Mouse (Mus musculus) MEL (cell line): ENCODE data around the gene Efnb1. TPM values are rescaled to one million over a fixed set of nuclear protein-coding genes. Genes with fewer than 3 reads are reported as not detected.

Source experiments
- DNase-seq: peaks from one replicate; pipeline ENCODE4 v3.0.0; 2011; ENCODE audit warnings: low read depth, low spot score
- H3K27ac ChIP-seq: 2 replicates; pipeline ENCODE4 v1.5.1; 2012; ENCODE audit warnings: low read depth, mild to moderate bottlenecking, control low read depth, low read length, moderate library complexity; ENCODE audit not compliant: control insufficient read depth
- H3K27me3 ChIP-seq, 2 experiments: fragments of 150-350 bp in 1 of 2; sonication (generic) in 1 of 2; 2 replicates each; pipeline ENCODE4 v1.6.1; 2012; ENCODE audit warnings: low read length in 2 of 2, mild to moderate bottlenecking in 2 of 2, improper control_type of control experiment in 1 of 2, moderate library complexity in 1 of 2; ENCODE audit not compliant: insufficient read depth in 2 of 2, control insufficient read depth in 1 of 2
- H3K36me3 ChIP-seq, 2 experiments: 2 replicates each; pipeline ENCODE4 v1.6.1; 2012 to 2014; ENCODE audit warnings: low read length in 2 of 2, improper control_type of control experiment in 1 of 2, inconsistent platforms in 1 of 2, mild to moderate bottlenecking in 1 of 2; ENCODE audit not compliant: insufficient read depth in 2 of 2, control insufficient read depth in 1 of 2
- H3K4me1 ChIP-seq, 2 experiments: fragments of 150-350 bp in 1 of 2; sonication (generic) in 1 of 2; 2 replicates each; pipeline ENCODE4 v1.6.1; 2012; ENCODE audit warnings: low read length in 2 of 2, improper control_type of control experiment in 1 of 2, mild to moderate bottlenecking in 1 of 2; ENCODE audit not compliant: insufficient read depth in 2 of 2, control insufficient read depth in 1 of 2
- H3K4me3 ChIP-seq, 2 experiments: fragments of 150-350 bp in 1 of 2; sonication (generic) in 1 of 2; 2 replicates each; pipeline ENCODE4 v1.5.1; 2012; ENCODE audit warnings: low read depth in 2 of 2, low read length in 2 of 2, mild to moderate bottlenecking in 2 of 2, moderate library complexity in 2 of 2, control low read depth in 1 of 2, improper control_type of control experiment in 1 of 2; ENCODE audit not compliant: control insufficient read depth in 1 of 2, insufficient read depth in 1 of 2
- H3K79me2 ChIP-seq: 2 replicates; pipeline ENCODE4 v1.6.1; 2012; ENCODE audit warnings: mild to moderate bottlenecking, low read length, moderate library complexity; ENCODE audit not compliant: control insufficient read depth, poor library complexity, insufficient read depth
- H3K9ac ChIP-seq: 2 replicates; pipeline ENCODE4 v1.6.1; 2012; ENCODE audit warnings: low read depth, mild to moderate bottlenecking, control low read depth, low read length, moderate library complexity; ENCODE audit not compliant: control insufficient read depth, poor library complexity, severe bottlenecking
- H3K9me3 ChIP-seq: fragments of 150-350 bp; sonication (generic); replicated peaks from 2 replicates; pipeline ENCODE4 v1.6.1; 2012; ENCODE audit warnings: mild to moderate bottlenecking, low read length, improper control_type of control experiment, moderate library complexity; ENCODE audit not compliant: insufficient read depth
- BHLHE40 ChIP-seq: IDR thresholded peaks from 2 replicates; pipeline ENCODE4 v1.6.1; 2012; ENCODE audit warnings: low read depth, mild to moderate bottlenecking, inconsistent platforms, low read length, improper control_type of control experiment, borderline replicate concordance
- CHD1 ChIP-seq: IDR thresholded peaks from 2 replicates; pipeline ENCODE4 v1.6.1; 2012; ENCODE audit warnings: low read depth, mild to moderate bottlenecking, inconsistent platforms, low read length, improper control_type of control experiment
- E2F4 ChIP-seq: IDR thresholded peaks from 2 replicates; pipeline ENCODE4 v1.6.1; 2011; ENCODE audit warnings: low read depth, low read length, improper control_type of control experiment, borderline replicate concordance
- EP300 ChIP-seq, 2 experiments: IDR thresholded peaks; 2 replicates each; pipeline ENCODE4 v1.6.1; 2011; ENCODE audit warnings: improper control_type of control experiment in 2 of 2, low read length in 2 of 2, low read depth in 1 of 2, mild to moderate bottlenecking in 1 of 2
- ETS1 ChIP-seq: IDR thresholded peaks from 2 replicates; pipeline ENCODE4 v1.6.1; 2012; ENCODE audit warnings: low read depth, mild to moderate bottlenecking, inconsistent platforms, low read length, improper control_type of control experiment, moderate library complexity
- GATA1 ChIP-seq: IDR thresholded peaks from 2 replicates; pipeline ENCODE4 v1.6.1; 2011; ENCODE audit warnings: low read depth, low read length, improper control_type of control experiment
- HCFC1 ChIP-seq: IDR thresholded peaks from 2 replicates; pipeline ENCODE4 v1.6.1; 2012; ENCODE audit warnings: low read depth, mild to moderate bottlenecking, inconsistent platforms, low read length, improper control_type of control experiment, moderate library complexity
- JUND ChIP-seq: IDR thresholded peaks from 2 replicates; pipeline ENCODE4 v1.6.1; 2011; ENCODE audit warnings: low read depth, mild to moderate bottlenecking, improper control_type of control experiment, low read length
- KAT2A ChIP-seq: conservative IDR thresholded peaks from 2 replicates; pipeline ENCODE4 v1.6.1; 2012; ENCODE audit warnings: low read depth, low read length, improper control_type of control experiment, inconsistent platforms
- MAFK ChIP-seq: IDR thresholded peaks from 2 replicates; pipeline ENCODE4 v1.6.1; 2011; ENCODE audit warnings: low read depth, mild to moderate bottlenecking, low read length, improper control_type of control experiment, borderline replicate concordance
- MAX ChIP-seq: IDR thresholded peaks from 2 replicates; pipeline ENCODE4 v1.6.1; 2011; ENCODE audit warnings: low read length, improper control_type of control experiment
- MAZ ChIP-seq: IDR thresholded peaks from 2 replicates; pipeline ENCODE4 v1.6.1; 2012; ENCODE audit warnings: low read depth, mild to moderate bottlenecking, inconsistent platforms, low read length, improper control_type of control experiment
- MXI1 ChIP-seq: IDR thresholded peaks from 2 replicates; pipeline ENCODE4 v1.6.1; 2011; ENCODE audit warnings: mild to moderate bottlenecking, low read depth, low read length, improper control_type of control experiment
- MYC ChIP-seq: IDR thresholded peaks from 2 replicates; pipeline ENCODE4 v1.6.1; 2011; ENCODE audit warnings: low read depth, mild to moderate bottlenecking, low read length, improper control_type of control experiment, moderate library complexity
- POLR2A ChIP-seq, 2 experiments: IDR thresholded peaks; 2 replicates each; pipeline ENCODE4 v1.6.1; 2011 to 2012; ENCODE audit warnings: low read length in 2 of 2, mild to moderate bottlenecking in 2 of 2, control low read depth in 1 of 2, improper control_type of control experiment in 1 of 2, low read depth in 1 of 2, moderate library complexity in 1 of 2; ENCODE audit not compliant: control insufficient read depth in 1 of 2, insufficient read depth in 1 of 2, poor library complexity in 1 of 2
- RAD21 ChIP-seq: IDR thresholded peaks from 2 replicates; pipeline ENCODE4 v1.6.1; 2011; ENCODE audit warnings: mild to moderate bottlenecking, low read depth, low read length, improper control_type of control experiment
- SMC3 ChIP-seq: IDR thresholded peaks from 2 replicates; pipeline ENCODE4 v1.6.1; 2011; ENCODE audit warnings: low read depth, low read length, improper control_type of control experiment
- TCF12 ChIP-seq: IDR thresholded peaks from 2 replicates; pipeline ENCODE4 v1.6.1; 2014; ENCODE audit warnings: low read depth, mild to moderate bottlenecking, inconsistent platforms, low read length, improper control_type of control experiment, moderate library complexity
- USF2 ChIP-seq, 2 experiments: IDR thresholded peaks; 2 replicates each; pipeline ENCODE4 v1.6.1; 2011 to 2012; ENCODE audit warnings: improper control_type of control experiment in 2 of 2, low read length in 2 of 2, borderline replicate concordance in 1 of 2, inconsistent platforms in 1 of 2, low read depth in 1 of 2, mild to moderate bottlenecking in 1 of 2; ENCODE audit not compliant: insufficient read depth in 1 of 2
- ZMIZ1 ChIP-seq: IDR thresholded peaks from 2 replicates; pipeline ENCODE4 v1.6.1; 2012; ENCODE audit warnings: low read depth, mild to moderate bottlenecking, inconsistent platforms, low read length, improper control_type of control experiment, moderate library complexity
- polyA plus RNA-seq, 2 experiments: library from polyadenylated mRNA; stranded (reverse) in 1 of 2; unstranded in 1 of 2; fragments of >175 nt in 1 of 2; fragments of >200 nt in 1 of 2; gene quantifications; 2 replicates each; pipeline versions ENCODE4 v1.2.1 to v1.2.4; 2012; ENCODE audit warnings: low replicate concordance in 2 of 2, low read depth in 1 of 2; ENCODE audit not compliant: insufficient read length in 2 of 2, insufficient read depth in 1 of 2, missing spikeins in 1 of 2
- total RNA-seq: library from RNA; depleted of rRNA; stranded (reverse); fragments of 300-350 nt; gene quantifications from 2 replicates; pipeline ENCODE4 v1.2.3, GENCODE M21; 2012

Gene Efnb1
- total and polyA plus RNA-seq, 3 experiments: 6.0 to 8.2 TPM; not detected in 1

DNA sequence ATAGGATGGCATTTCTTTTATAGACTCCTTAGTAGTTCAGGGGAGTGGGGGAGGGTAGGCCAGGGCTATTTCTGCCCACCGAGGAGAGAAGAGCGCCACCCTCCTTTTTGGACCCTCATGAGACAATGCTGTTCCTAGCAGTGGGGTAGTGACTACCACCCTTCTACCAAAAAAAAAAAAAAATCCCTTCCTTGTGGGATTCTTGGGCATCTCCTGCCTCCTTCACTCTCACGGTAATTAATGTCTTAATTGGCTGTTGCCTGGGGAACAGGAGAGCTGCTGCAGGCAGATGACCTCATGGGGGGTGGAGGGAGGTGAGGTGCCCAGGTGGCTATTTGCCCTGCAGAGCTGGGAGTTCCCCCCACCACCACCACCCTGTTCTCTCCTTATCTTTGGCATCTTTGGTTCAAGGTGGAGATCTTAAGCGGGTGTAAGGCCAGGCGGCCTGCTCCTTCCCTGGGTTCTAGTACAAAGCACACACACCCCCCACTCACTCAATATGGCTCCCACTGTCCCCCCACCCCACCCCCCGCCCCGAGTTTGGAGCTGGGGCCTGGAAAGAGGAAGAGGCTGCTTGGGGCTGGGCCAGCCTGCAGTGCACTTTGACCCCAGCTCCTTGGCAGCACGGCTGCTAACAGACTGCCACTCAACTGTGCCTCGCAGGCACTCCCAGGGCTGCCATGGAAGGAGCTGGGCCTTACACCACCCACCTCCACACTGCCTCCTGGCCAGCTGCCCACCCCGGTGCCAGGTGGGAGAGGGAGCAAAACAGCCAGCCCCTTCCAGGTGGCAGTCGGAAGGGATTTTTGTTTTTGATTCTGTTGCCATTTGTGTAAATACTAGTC, 12.4 kb downstream of the Efnb1 start:
- H3K27me3 ChIP-seq: no peaks in the 10 kb centered on the region
- no peaks in the 10 kb centered on the region for H3K36me3 ChIP-seq
- no peaks in the 10 kb centered on the region for H3K4me1 ChIP-seq
- no peaks in the 10 kb centered on the region for H3K79me2 ChIP-seq
- H3K9me3 ChIP-seq: no peaks in the 10 kb centered on the region
- no peak overlapping the region for H3K27ac ChIP-seq
- DNase-seq: no peak
- TF ChIP-seq POLR2A (IDR thresholded peaks at IDR 0.05; ENCODE audit: control insufficient read depth in 1 of 2, insufficient read depth in 1 of 2, low read depth in 1 of 2, low read length in 2 of 2, poor library complexity in 1 of 2): no peak
- TF ChIP-seq KAT2A: no peak
- no peak for TF ChIP-seq JUND
- TF ChIP-seq HCFC1: no peak
- no peak for TF ChIP-seq CHD1
- no peak for TF ChIP-seq ZMIZ1
- no peak for TF ChIP-seq BHLHE40
- TF ChIP-seq MXI1: no peak
- TF ChIP-seq GATA1: no peak
- no peak overlapping the region for H3K4me3 ChIP-seq
- no peak overlapping the region for H3K9ac ChIP-seq

GRCm38 (mm10) chrX:99149047-99149446, 13.1 kb downstream of the Efnb1 start:
- TF ChIP-seq CHD1 (no peak), RAD21 (no peak), E2F4 (no peak), EP300 (IDR thresholded peaks at IDR 0.05; ENCODE audit: low read depth in 1 of 2, low read length in 2 of 2) (no peak), ZMIZ1 (no peak), MAFK (no peak), USF2 (IDR thresholded peaks at IDR 0.05; ENCODE audit: borderline replicate concordance in 1 of 2, insufficient read depth in 1 of 2, low read depth in 1 of 2, low read length in 2 of 2) (no peak), KAT2A (no peak), MAX (no peak), TCF12 (no peak), SMC3 (no peak), BHLHE40 (no peak), MAZ (no peak), ETS1 (no peak), MYC (no peak)
- no peak overlapping the region for H3K27ac ChIP-seq

More at GRCm38 (mm10) chrX:99149047-99149446, 13.1 kb downstream of the Efnb1 start:
- no peak for DNase-seq
- Histone ChIP-seq H3K36me3 (no peaks in the 10 kb centered on the region), H3K9ac (no peak overlapping the region), H3K4me3 (no peak overlapping the region), H3K4me1 (no peaks in the 10 kb centered on the region), H3K79me2 (no peaks in the 10 kb centered on the region), H3K9me3 (no peaks in the 10 kb centered on the region), H3K27me3 (no peaks in the 10 kb centered on the region)
